Mouse (Mus musculus): Measurements from ENCODE around the gene Ccdc71. TPM values are rescaled to one million over a fixed set of nuclear protein-coding genes. Genes with fewer than 3 reads are reported as not detected.

Ccdc71 gene
- polyA plus RNA-seq, 1 experiment from 2014 or later = 57.7 TPM

GRCm38 (mm10) chr9:108450292-108451169 is 9.8 kb upstream of the Ccdc71 start:
- H3K4me2 ChIP-seq (replicated peaks) = peak overlapping the region; percentile 77
- H3K4me1 ChIP-seq = peaks cover 47% of the 10 kb centered on the region
- WGBS = 62% methylated on average over 21 of the region's 21 CpGs
- H3K4me3 ChIP-seq = peak overlapping the region; percentile 63
- peak overlapping the region; percentile 71 for H3K9ac ChIP-seq
- H3K9me3 ChIP-seq = no peaks in the 10 kb centered on the region
- H3K36me3 ChIP-seq = peaks cover 18% of the 10 kb centered on the region
- H3K27me3 ChIP-seq = no peaks in the 10 kb centered on the region
- peak; percentile 29 for ATAC-seq (ENCODE audit: low FRiP score, low read depth)
- peak overlapping the region; percentile 73 for H3K27ac ChIP-seq

- H3K27me3 ChIP-seq = no peaks in the 10 kb centered on the region
- H3K36me3 ChIP-seq = peaks cover 18% of the 10 kb centered on the region
- peak overlapping the region; percentile 77 for H3K4me2 ChIP-seq (replicated peaks)
- no peaks in the 10 kb centered on the region for H3K9me3 ChIP-seq
- peaks cover 41% of the 10 kb centered on the region for H3K4me1 ChIP-seq
- H3K27ac ChIP-seq = peak overlapping the region; percentile 79
- peak overlapping the region; percentile 63 for H3K4me3 ChIP-seq
- peak overlapping the region; percentile 71 for H3K9ac ChIP-seq
- WGBS = 81% methylated on average over 6 of the region's 6 CpGs
- ATAC-seq (ENCODE audit: low FRiP score, low read depth) = no peak
These were observed 9.2 kb upstream of the Ccdc71 start for GRCm38 (mm10) chr9:108451170-108451493.

- Histone ChIP-seq H3K36me3 (peaks cover 18% of the 10 kb centered on the region), H3K9ac (peak overlapping the region; percentile 71), H3K4me3 (peak overlapping the region; percentile 63), H3K27me3 (no peaks in the 10 kb centered on the region), H3K4me1 (peaks cover 41% of the 10 kb centered on the region), H3K27ac (peak overlapping the region; percentile 79), H3K9me3 (no peaks in the 10 kb centered on the region), H3K4me2 (replicated peaks) (peak overlapping the region; percentile 77)
- 44% methylated on average over 6 of the region's 6 CpGs for WGBS
- ATAC-seq (ENCODE audit: low FRiP score, low read depth) = no peak
These were observed 8.7 kb upstream of the Ccdc71 start for GRCm38 (mm10) chr9:108451519-108452160.

GRCm38 (mm10) chr9:108452291-108452906 is 7.9 kb upstream of the Ccdc71 start:
- H3K27ac ChIP-seq = peak overlapping the region; percentile 79
- peaks cover 41% of the 10 kb centered on the region for H3K4me1 ChIP-seq
- H3K9me3 ChIP-seq = no peaks in the 10 kb centered on the region
- no peaks in the 10 kb centered on the region for H3K27me3 ChIP-seq
- ATAC-seq (ENCODE audit: low FRiP score, low read depth) = peak; percentile 94
- peaks cover 17% of the 10 kb centered on the region for H3K36me3 ChIP-seq
- H3K4me3 ChIP-seq = peak overlapping the region; percentile 63
- under 1% methylated on average over 39 of the region's 40 CpGs for WGBS
- H3K9ac ChIP-seq = peak overlapping the region; percentile 71
- H3K4me2 ChIP-seq (replicated peaks) = peak overlapping the region; percentile 77

- Histone ChIP-seq H3K27me3 (no peaks in the 10 kb centered on the region), H3K27ac (peak overlapping the region; percentile 79), H3K36me3 (peaks cover 12% of the 10 kb centered on the region), H3K9ac (peak overlapping the region; percentile 71), H3K4me1 (peaks cover 41% of the 10 kb centered on the region), H3K4me3 (peak overlapping the region; percentile 63), H3K9me3 (no peaks in the 10 kb centered on the region), H3K4me2 (replicated peaks) (peak overlapping the region; percentile 77)
- 26% methylated on average over 6 of the region's 6 CpGs for WGBS
- peak; percentile 2; the same call in 1 of the 2 replicates for ATAC-seq (ENCODE audit: low FRiP score, low read depth)
These were observed 7.4 kb upstream of the Ccdc71 start for GRCm38 (mm10) chr9:108452911-108453310.

GRCm38 (mm10) chr9:108453458-108453857 is 6.9 kb upstream of the Ccdc71 start:
- Histone ChIP-seq H3K27ac (peak overlapping the region; percentile 79), H3K9ac (peak overlapping the region; percentile 71), H3K4me1 (peaks cover 41% of the 10 kb centered on the region), H3K9me3 (no peaks in the 10 kb centered on the region), H3K4me2 (replicated peaks) (peak overlapping the region; percentile 77), H3K4me3 (peak overlapping the region; percentile 63), H3K36me3 (peaks cover 7% of the 10 kb centered on the region), H3K27me3 (no peaks in the 10 kb centered on the region)
- WGBS = 82% methylated on average over 4 of the region's 4 CpGs
- no peak for ATAC-seq (ENCODE audit: low FRiP score, low read depth)

GRCm38 (mm10) chr9:108454429-108454828 is 5.9 kb upstream of the Ccdc71 start:
- no peak overlapping the region for H3K27ac ChIP-seq
- no peak overlapping the region for H3K9ac ChIP-seq
- no peaks in the 10 kb centered on the region for H3K9me3 ChIP-seq
- H3K4me2 ChIP-seq (replicated peaks) = no peak overlapping the region
- H3K4me3 ChIP-seq = no peak overlapping the region
- H3K36me3 ChIP-seq = no peaks in the 10 kb centered on the region
- H3K27me3 ChIP-seq = no peaks in the 10 kb centered on the region
- no peak for ATAC-seq (ENCODE audit: low FRiP score, low read depth)
- peaks cover 39% of the 10 kb centered on the region for H3K4me1 ChIP-seq
- 84% methylated on average over 6 of the region's 6 CpGs for WGBS

- Histone ChIP-seq H3K4me2 (replicated peaks) (no peak overlapping the region), H3K36me3 (no peaks in the 10 kb centered on the region), H3K4me1 (peaks cover 23% of the 10 kb centered on the region), H3K9ac (no peak overlapping the region), H3K27me3 (no peaks in the 10 kb centered on the region), H3K27ac (no peak overlapping the region), H3K9me3 (no peaks in the 10 kb centered on the region), H3K4me3 (no peak overlapping the region)
- ATAC-seq (ENCODE audit: low FRiP score, low read depth) = no peak
- WGBS = 78% methylated on average over 12 of the region's 12 CpGs
These were observed 4.4 kb upstream of the Ccdc71 start for GRCm38 (mm10) chr9:108455747-108456571.

- WGBS = 86% methylated on average over 10 of the region's 10 CpGs
These were observed 3.4 kb upstream of the Ccdc71 start for GRCm38 (mm10) chr9:108456953-108457352.

GRCm38 (mm10) chr9:108459939-108460318 is 398 bp upstream of the Ccdc71 start:
- Histone ChIP-seq H3K27ac (no peak overlapping the region), H3K4me1 (peaks cover 11% of the 10 kb centered on the region), H3K27me3 (no peaks in the 10 kb centered on the region), H3K4me2 (replicated peaks) (peak overlapping the region; percentile 93), H3K9ac (no peak overlapping the region), H3K9me3 (no peaks in the 10 kb centered on the region), H3K4me3 (peak overlapping the region; percentile 88), H3K36me3 (peaks cover 25% of the 10 kb centered on the region)
- no peak for ATAC-seq (ENCODE audit: low FRiP score, low read depth)
- WGBS = 96% methylated on average over 1 of the region's 1 CpGs

More at GRCm38 (mm10) chr9:108456953-108457352, 3.4 kb upstream of the Ccdc71 start:
- Histone ChIP-seq H3K4me1 (peaks cover 22% of the 10 kb centered on the region), H3K4me3 (no peak overlapping the region), H3K9ac (no peak overlapping the region), H3K27ac (no peak overlapping the region), H3K36me3 (no peaks in the 10 kb centered on the region), H3K9me3 (no peaks in the 10 kb centered on the region), H3K4me2 (replicated peaks) (no peak overlapping the region), H3K27me3 (no peaks in the 10 kb centered on the region)
- no peak for ATAC-seq (ENCODE audit: low FRiP score, low read depth)

- 24% methylated on average over 11 of the region's 11 CpGs for WGBS
- peak within 1 kb of the TSS; percentile 93 for H3K4me2 ChIP-seq (replicated peaks)
- H3K9ac ChIP-seq = peak within 1 kb of the TSS; percentile 89
- H3K4me3 ChIP-seq = peak within 1 kb of the TSS; percentile 88
- peaks cover 38% of the 10 kb centered on the region for H3K36me3 ChIP-seq
- peaks cover 11% of the 10 kb centered on the region for H3K4me1 ChIP-seq
- no peaks in the 10 kb centered on the region for H3K27me3 ChIP-seq
- H3K27ac ChIP-seq = peak within 1 kb of the TSS; percentile 68
- no peaks in the 10 kb centered on the region for H3K9me3 ChIP-seq
- ATAC-seq (ENCODE audit: low FRiP score, low read depth) = 0 out of 2 replicates have a peak, but pooled peaks have one; percentile 12
These were observed 879 bp downstream of the Ccdc71 start, which contains the start of gene Klhdc8b for GRCm38 (mm10) chr9:108461181-108461631. Gene Klhdc8b, minus strand, starts transcription at chr9:108461581.
